Mouse (Mus musculus): ENCODE data around the gene Mllt6.
"Not testable (repeated sequence)": the region's sequence is repeated elsewhere in the genome, so short reads cannot be mapped to it uniquely, and the experiment has no call there.

The Mllt6 gene

GRCm38 (mm10) chr11:97718281-97718860, 55.2 kb downstream of the Mllt6 start:
- DNase-seq: peak; percentile 30

GRCm38 (mm10) chr11:97719041-97719440, 55.8 kb downstream of the Mllt6 start:
- DNase-seq: no peak

GRCm38 (mm10) chr11:97721338-97721737, 58.1 kb downstream of the Mllt6 start:
- DNase-seq: no peak

- DNase-seq: no peak
Observed at GRCm38 (mm10) chr11:97723709-97724108, 60.5 kb downstream of the Mllt6 start.

- DNase-seq: peak; percentile 52
Observed at GRCm38 (mm10) chr11:97728311-97728710, 65.1 kb downstream of the Mllt6 start.

GRCm38 (mm10) chr11:97728730-97729129, 65.5 kb downstream of the Mllt6 start:
- DNase-seq: no peak

- no peak for DNase-seq
Observed at GRCm38 (mm10) chr11:97733689-97734088, 70.5 kb downstream of the Mllt6 start.

GRCm38 (mm10) chr11:97734810-97735209, 71.6 kb downstream of the Mllt6 start:
- not testable (repeated sequence) for DNase-seq
